Mouse (Mus musculus) cerebellum, postnatal 14 days (tissue): ENCODE results near the gene Inhbb.

ENCODE experiments used
- DNase-seq, 2 experiments: peaks; one replicate each; pipeline ENCODE4 v3.0.0; 2021; ENCODE audit warnings: mixed read lengths in 2 of 2

Inhbb gene

GRCm38 (mm10) chr1:119375376-119375775 is 46.7 kb downstream of the Inhbb start:
- no peak for DNase-seq

GRCm38 (mm10) chr1:119367546-119367945 is 54.5 kb downstream of the Inhbb start:
- no peak for DNase-seq

GRCm38 (mm10) chr1:119366315-119366714 is 55.7 kb downstream of the Inhbb start:
- DNase-seq = no peak
